Mouse (Mus musculus): Measurements from ENCODE around the gene Nhsl1. TPM values are rescaled to one million over a fixed set of nuclear protein-coding genes. Genes with fewer than 3 reads are reported as not detected.

Gene Nhsl1
- polyA plus RNA-seq, 1 experiment = 16.7 TPM

- Histone ChIP-seq H3K27ac (ENCODE audit: insufficient read depth, low read length) (no peak overlapping the region), H3K27me3 (ENCODE audit: control insufficient read depth, insufficient read depth, low read length) (no peaks in the 10 kb centered on the region), H3K4me3 (replicated peaks; ENCODE audit: insufficient read depth, low read depth, low read length) (no peak overlapping the region), H3K4me1 (ENCODE audit: control insufficient read depth, insufficient read depth, low read length) (no peaks in the 10 kb centered on the region; the same call in 1 of the 2 replicates)
- no peak for DNase-seq
- TF ChIP-seq CTCF (IDR thresholded peaks at IDR 0.05; ENCODE audit: borderline replicate concordance, insufficient read depth, low read depth, low read length) = no peak
- TF ChIP-seq POLR2A (IDR thresholded peaks at IDR 0.05; ENCODE audit: borderline replicate concordance, insufficient read depth, low read length) = no peak
- 36% methylated on average over 7 of the region's 7 CpGs for WGBS
Measured at GRCm38 (mm10) chr10:18418160-18418559, 99.4 kb downstream of the Nhsl1 start.

- Histone ChIP-seq H3K4me3 (replicated peaks; ENCODE audit: insufficient read depth, low read depth, low read length) (no peak overlapping the region), H3K27me3 (ENCODE audit: control insufficient read depth, insufficient read depth, low read length) (no peaks in the 10 kb centered on the region), H3K27ac (ENCODE audit: insufficient read depth, low read length) (no peak overlapping the region), H3K4me1 (ENCODE audit: control insufficient read depth, insufficient read depth, low read length) (no peaks in the 10 kb centered on the region; the same call in 1 of the 2 replicates)
- TF ChIP-seq CTCF (IDR thresholded peaks at IDR 0.05; ENCODE audit: borderline replicate concordance, insufficient read depth, low read depth, low read length) (no peak), POLR2A (IDR thresholded peaks at IDR 0.05; ENCODE audit: borderline replicate concordance, insufficient read depth, low read length) (no peak)
- 44% methylated on average over 10 of the region's 10 CpGs for WGBS
- no peak for DNase-seq
Measured at GRCm38 (mm10) chr10:18419508-18419907, 100.7 kb downstream of the Nhsl1 start.

GRCm38 (mm10) chr10:18420259-18421000 is 101.6 kb downstream of the Nhsl1 start:
- TF ChIP-seq POLR2A (IDR thresholded peaks at IDR 0.05; ENCODE audit: borderline replicate concordance, insufficient read depth, low read length) (no peak), CTCF (IDR thresholded peaks at IDR 0.05; ENCODE audit: borderline replicate concordance, insufficient read depth, low read depth, low read length) (no peak)
- WGBS = 79% methylated on average over 6 of the region's 6 CpGs

GRCm38 (mm10) chr10:18422968-18423367 is 104.2 kb downstream of the Nhsl1 start:
- 36% methylated on average over 3 of the region's 3 CpGs for WGBS
- peak in 1 of 2 experiments; percentile 23 for DNase-seq
- Histone ChIP-seq H3K4me3 (replicated peaks; ENCODE audit: insufficient read depth, low read depth, low read length) (no peak overlapping the region), H3K27ac (ENCODE audit: insufficient read depth, low read length) (no peak overlapping the region), H3K27me3 (ENCODE audit: control insufficient read depth, insufficient read depth, low read length) (no peaks in the 10 kb centered on the region), H3K4me1 (ENCODE audit: control insufficient read depth, insufficient read depth, low read length) (no peaks in the 10 kb centered on the region; the same call in 1 of the 2 replicates)
- no peak for TF ChIP-seq CTCF (IDR thresholded peaks at IDR 0.05; ENCODE audit: borderline replicate concordance, insufficient read depth, low read depth, low read length)
- no peak for TF ChIP-seq POLR2A (IDR thresholded peaks at IDR 0.05; ENCODE audit: borderline replicate concordance, insufficient read depth, low read length)

More at GRCm38 (mm10) chr10:18420259-18421000, 101.6 kb downstream of the Nhsl1 start:
- Histone ChIP-seq H3K4me1 (ENCODE audit: control insufficient read depth, insufficient read depth, low read length) (no peaks in the 10 kb centered on the region; the same call in 1 of the 2 replicates), H3K27me3 (ENCODE audit: control insufficient read depth, insufficient read depth, low read length) (no peaks in the 10 kb centered on the region), H3K27ac (ENCODE audit: insufficient read depth, low read length) (no peak overlapping the region), H3K4me3 (replicated peaks; ENCODE audit: insufficient read depth, low read depth, low read length) (no peak overlapping the region)
- peak in 1 of 2 experiments; percentile 40 for DNase-seq

- Histone ChIP-seq H3K27ac (ENCODE audit: insufficient read depth, low read length) (no peak overlapping the region), H3K27me3 (ENCODE audit: control insufficient read depth, insufficient read depth, low read length) (no peaks in the 10 kb centered on the region), H3K4me3 (replicated peaks; ENCODE audit: insufficient read depth, low read depth, low read length) (no peak overlapping the region), H3K4me1 (ENCODE audit: control insufficient read depth, insufficient read depth, low read length) (no peaks in the 10 kb centered on the region; the same call in 1 of the 2 replicates)
- no peak for DNase-seq
- WGBS = 50% methylated on average over 9 of the region's 9 CpGs
- TF ChIP-seq CTCF (IDR thresholded peaks at IDR 0.05; ENCODE audit: borderline replicate concordance, insufficient read depth, low read depth, low read length) = no peak
- TF ChIP-seq POLR2A (IDR thresholded peaks at IDR 0.05; ENCODE audit: borderline replicate concordance, insufficient read depth, low read length) = no peak
Measured at GRCm38 (mm10) chr10:18423557-18423956, 104.8 kb downstream of the Nhsl1 start.

- Histone ChIP-seq H3K27ac (ENCODE audit: insufficient read depth, low read length) (no peak overlapping the region), H3K27me3 (ENCODE audit: control insufficient read depth, insufficient read depth, low read length) (no peaks in the 10 kb centered on the region), H3K4me3 (replicated peaks; ENCODE audit: insufficient read depth, low read depth, low read length) (no peak overlapping the region), H3K4me1 (ENCODE audit: control insufficient read depth, insufficient read depth, low read length) (no peaks in the 10 kb centered on the region)
- TF ChIP-seq CTCF (IDR thresholded peaks at IDR 0.05; ENCODE audit: borderline replicate concordance, insufficient read depth, low read depth, low read length) (no peak), POLR2A (IDR thresholded peaks at IDR 0.05; ENCODE audit: borderline replicate concordance, insufficient read depth, low read length) (no peak)
- no peak for DNase-seq
- WGBS = 93% methylated on average over 9 of the region's 9 CpGs
Measured at GRCm38 (mm10) chr10:18427866-18428265, 109.1 kb downstream of the Nhsl1 start.

- TF ChIP-seq POLR2A (IDR thresholded peaks at IDR 0.05; ENCODE audit: borderline replicate concordance, insufficient read depth, low read length) (no peak), CTCF (IDR thresholded peaks at IDR 0.05; ENCODE audit: borderline replicate concordance, insufficient read depth, low read depth, low read length) (peak; percentile 29; the same call in 1 of the 2 replicates)
- Histone ChIP-seq H3K27me3 (ENCODE audit: control insufficient read depth, insufficient read depth, low read length) (no peaks in the 10 kb centered on the region), H3K27ac (ENCODE audit: insufficient read depth, low read length) (no peak overlapping the region), H3K4me1 (ENCODE audit: control insufficient read depth, insufficient read depth, low read length) (no peaks in the 10 kb centered on the region), H3K4me3 (replicated peaks; ENCODE audit: insufficient read depth, low read depth, low read length) (no peak overlapping the region)
- WGBS = 96% methylated on average over 3 of the region's 3 CpGs
- DNase-seq = no peak
Measured at GRCm38 (mm10) chr10:18429533-18429932, 110.7 kb downstream of the Nhsl1 start.

GRCm38 (mm10) chr10:18430141-18430540 is 111.4 kb downstream of the Nhsl1 start:
- no peak overlapping the region for H3K4me3 ChIP-seq (replicated peaks; ENCODE audit: insufficient read depth, low read depth, low read length)
- WGBS = 71% methylated on average over 8 of the region's 8 CpGs
- no peaks in the 10 kb centered on the region for H3K27me3 ChIP-seq (ENCODE audit: control insufficient read depth, insufficient read depth, low read length)
- H3K4me1 ChIP-seq (ENCODE audit: control insufficient read depth, insufficient read depth, low read length) = no peaks in the 10 kb centered on the region
- no peak for DNase-seq
- no peak for TF ChIP-seq CTCF (IDR thresholded peaks at IDR 0.05; ENCODE audit: borderline replicate concordance, insufficient read depth, low read depth, low read length)
- no peak for TF ChIP-seq POLR2A (IDR thresholded peaks at IDR 0.05; ENCODE audit: borderline replicate concordance, insufficient read depth, low read length)
- H3K27ac ChIP-seq (ENCODE audit: insufficient read depth, low read length) = no peak overlapping the region

Measured in cerebellum, adult 2 months (tissue).